Mouse (Mus musculus): ENCODE data around the gene Myo10. TPM values are rescaled to one million over a fixed set of nuclear protein-coding genes. Genes with fewer than 3 reads are reported as not detected.

Gene Myo10
- polyA plus RNA-seq, 1 experiment: not detected

GRCm38 (mm10) chr15:25769524-25770255, 147.4 kb downstream of the Myo10 start:
- TF ChIP-seq GATA1 (IDR thresholded peaks at IDR 0.05; ENCODE audit: low read length): no peak

- TF ChIP-seq GATA1 (IDR thresholded peaks at IDR 0.05; ENCODE audit: low read length): no peak
These were observed 149.5 kb downstream of the Myo10 start for GRCm38 (mm10) chr15:25771782-25772181.

- TF ChIP-seq GATA1 (IDR thresholded peaks at IDR 0.05; ENCODE audit: low read length): no peak
These were observed 151.6 kb downstream of the Myo10 start for GRCm38 (mm10) chr15:25773711-25774513.

- TF ChIP-seq GATA1 (IDR thresholded peaks at IDR 0.05; ENCODE audit: low read length): no peak
These were observed 156.6 kb downstream of the Myo10 start for GRCm38 (mm10) chr15:25778937-25779336.

GRCm38 (mm10) chr15:25779522-25780191, 157.3 kb downstream of the Myo10 start:
- no peak for TF ChIP-seq GATA1 (IDR thresholded peaks at IDR 0.05; ENCODE audit: low read length)

- no peak for TF ChIP-seq GATA1 (IDR thresholded peaks at IDR 0.05; ENCODE audit: low read length)
These were observed 158.7 kb downstream of the Myo10 start for GRCm38 (mm10) chr15:25781053-25781452.

- no peak for TF ChIP-seq GATA1 (IDR thresholded peaks at IDR 0.05; ENCODE audit: low read length)
These were observed 163.4 kb downstream of the Myo10 start for GRCm38 (mm10) chr15:25785456-25786390.

GRCm38 (mm10) chr15:25787406-25787805, 165.1 kb downstream of the Myo10 start:
- no peak for TF ChIP-seq GATA1 (IDR thresholded peaks at IDR 0.05; ENCODE audit: low read length)

GRCm38 (mm10) chr15:25787965-25788364, 165.6 kb downstream of the Myo10 start:
- no peak for TF ChIP-seq GATA1 (IDR thresholded peaks at IDR 0.05; ENCODE audit: low read length)

GRCm38 (mm10) chr15:25788565-25788964, 166.2 kb downstream of the Myo10 start:
- TF ChIP-seq GATA1 (IDR thresholded peaks at IDR 0.05; ENCODE audit: low read length): no peak

- no peak for TF ChIP-seq GATA1 (IDR thresholded peaks at IDR 0.05; ENCODE audit: low read length)
These were observed 166.9 kb downstream of the Myo10 start for GRCm38 (mm10) chr15:25789241-25789640.

GRCm38 (mm10) chr15:25791660-25792353, 169.5 kb downstream of the Myo10 start:
- no peak for TF ChIP-seq GATA1 (IDR thresholded peaks at IDR 0.05; ENCODE audit: low read length)

- TF ChIP-seq GATA1 (IDR thresholded peaks at IDR 0.05; ENCODE audit: low read length): no peak
These were observed 171.8 kb downstream of the Myo10 start for GRCm38 (mm10) chr15:25794123-25794522.

- TF ChIP-seq GATA1 (IDR thresholded peaks at IDR 0.05; ENCODE audit: low read length): no peak
These were observed 173.2 kb downstream of the Myo10 start for GRCm38 (mm10) chr15:25795496-25795895.

Measured in G1E-ER4 (cell line).